Mouse (Mus musculus) embryonic stem cell, embryonic (primary cell): ENCODE data around the gene P2ry6.

Experiments used
- CTCF ChIA-PET, 4 experiments: fragments of 300-600 bp in 2 of 4; fragments of 350-600 bp in 2 of 4; sonication (Branson Sonifier 250); formaldehyde crosslinking; loops; one replicate each; lab custom pipeline; 2022; ENCODE audit warnings: inconsistent platforms in 2 of 4; lab: Charles Lee
- POLR2A ChIA-PET, 4 experiments: fragments of 300-600 bp in 2 of 4; fragments of 350-600 bp in 2 of 4; sonication (Branson Sonifier 250); formaldehyde crosslinking; loops; one replicate each; lab custom pipeline; 2022; ENCODE audit warnings: antibody characterized with exemption in 4 of 4, inconsistent platforms in 1 of 4; lab: Charles Lee

P2ry6 gene

GRCm38 (mm10) chr7:100974135-100974903 lies at the start of gene P2ry6:
TSS of gene P2ry6 (minus strand) at chr7:100974649.
- ChIA-PET POLR2A (interaction anchor here in 2 of 4 experiments (1.0 to 1.3 kb wide), 4 partner anchors 10 to 336 kb away, joined by 3 read pairs; no protein-coding TSS in a partner anchor), CTCF (interaction anchor here in 3 of 4 experiments (0.6 to 1.5 kb wide), 6 partner anchors 9 to 438 kb away, joined by 3 to 6 read pairs (median 3); no protein-coding TSS in a partner anchor)

- POLR2A ChIA-PET = interaction anchor here in 1 of 4 experiments (1.7 kb wide), 1 partner anchor 11 kb away, joined by 3 read pairs; no protein-coding TSS in a partner anchor
- CTCF ChIA-PET = no interaction called here
These were observed 43.0 kb upstream of the P2ry6 start for GRCm38 (mm10) chr7:101017492-101017891.

- POLR2A ChIA-PET = interaction anchor here in 1 of 4 experiments (0.6 to 1.7 kb wide), 3 partner anchors 10 to 314 kb away, joined by 3 to 6 read pairs (median 3); no protein-coding TSS in a partner anchor
- CTCF ChIA-PET = no interaction called here
These were observed 42.6 kb upstream of the P2ry6 start for GRCm38 (mm10) chr7:101017021-101017461.

- POLR2A ChIA-PET = interaction anchor here in 1 of 4 experiments (1.1 kb wide), 1 partner anchor 9 kb away, joined by 3 read pairs; no protein-coding TSS in a partner anchor
- CTCF ChIA-PET = interaction anchor here (0.6 to 1.7 kb wide), 8 partner anchors 27 to 738 kb away, joined by 3 to 5 read pairs (median 3); no protein-coding TSS in a partner anchor
These were observed 40.5 kb upstream of the P2ry6 start for GRCm38 (mm10) chr7:101014985-101015384.

GRCm38 (mm10) chr7:101014041-101014440 lies 39.6 kb upstream of the P2ry6 start:
- ChIA-PET CTCF (interaction anchor here in 3 of 4 experiments (0.6 to 1.7 kb wide), 6 partner anchors 23 to 342 kb away, joined by 3 to 5 read pairs (median 4); no protein-coding TSS in a partner anchor), POLR2A (interaction anchor here in 1 of 4 experiments (0.7 to 1.9 kb wide), 9 partner anchors 8 to 82 kb away, joined by 3 to 7 read pairs (median 4); partner anchors contain the start of gene Arhgef17)

GRCm38 (mm10) chr7:101012541-101012940 lies 38.1 kb upstream of the P2ry6 start, which contains the start of gene P2ry2:
TSS of gene P2ry2 (minus strand) at chr7:101012866.
- POLR2A ChIA-PET = interaction anchor here in 1 of 4 experiments (1.3 to 2.4 kb wide), 5 partner anchors 8 to 38 kb away, joined by 3 to 8 read pairs (median 7); no protein-coding TSS in a partner anchor
- CTCF ChIA-PET = no interaction called here

- ChIA-PET CTCF (interaction anchor here in 1 of 4 experiments (0.7 kb wide), 1 partner anchor 435 kb away, joined by 6 read pairs; no protein-coding TSS in a partner anchor), POLR2A (interaction anchor here in 2 of 4 experiments (0.6 to 2.4 kb wide), 3 partner anchors 10 to 13 kb away, joined by 3 to 8 read pairs (median 5); no protein-coding TSS in a partner anchor)
These were observed 37.4 kb upstream of the P2ry6 start for GRCm38 (mm10) chr7:101011681-101012367.

GRCm38 (mm10) chr7:101010741-101011140 lies 36.3 kb upstream of the P2ry6 start:
- ChIA-PET POLR2A (interaction anchor here in 1 of 4 experiments (0.5 to 2.4 kb wide), 2 partner anchors 9 to 654 kb away, joined by 3 to 8 read pairs; no protein-coding TSS in a partner anchor), CTCF (interaction anchor here in 1 of 4 experiments (0.6 kb wide), 1 partner anchor 47 kb away, joined by 3 read pairs; no protein-coding TSS in a partner anchor)

GRCm38 (mm10) chr7:101006201-101006600 lies 31.8 kb upstream of the P2ry6 start:
- CTCF ChIA-PET = interaction anchor here in 1 of 4 experiments (0.5 kb wide), 1 partner anchor 1265 kb away, joined by 4 read pairs; no protein-coding TSS in a partner anchor
- POLR2A ChIA-PET = interaction anchor here in 2 of 4 experiments (0.9 to 1.7 kb wide), 4 partner anchors 8 to 13 kb away, joined by 3 to 4 read pairs (median 3); no protein-coding TSS in a partner anchor

- POLR2A ChIA-PET = interaction anchor here in 2 of 4 experiments (1.1 to 1.7 kb wide), 5 partner anchors 8 to 31 kb away, joined by 3 to 7 read pairs (median 3); partner anchors contain the start of genes P2ry2 (in 1 of the 2) and P2ry6 (in 1 of the 2)
- CTCF ChIA-PET = interaction anchor here in 3 of 4 experiments (0.5 to 1.6 kb wide), 4 partner anchors 38 to 485 kb away, joined by 3 to 6 read pairs (median 3); no protein-coding TSS in a partner anchor
These were observed 30.7 kb upstream of the P2ry6 start for GRCm38 (mm10) chr7:101005119-101005518.

GRCm38 (mm10) chr7:101003442-101004326 lies 29.2 kb upstream of the P2ry6 start:
- POLR2A ChIA-PET = interaction anchor here in 2 of 4 experiments (0.6 to 2.0 kb wide), 4 partner anchors 9 to 967 kb away, joined by 3 to 7 read pairs (median 4); partner anchors contain the start of gene P2ry2 (in 1 of the 2)

GRCm38 (mm10) chr7:101002274-101002673 lies 27.8 kb upstream of the P2ry6 start:
- ChIA-PET CTCF (interaction anchor here in 3 of 4 experiments (0.5 to 1.8 kb wide), 8 partner anchors 12 to 649 kb away, joined by 3 to 8 read pairs (median 4); no protein-coding TSS in a partner anchor), POLR2A (interaction anchor here in 2 of 4 experiments (0.7 to 2.3 kb wide), 4 partner anchors 9 to 507 kb away, joined by 3 to 8 read pairs (median 3); no protein-coding TSS in a partner anchor)

More at GRCm38 (mm10) chr7:101003442-101004326, 29.2 kb upstream of the P2ry6 start:
- CTCF ChIA-PET = interaction anchor here in 2 of 4 experiments (0.8 to 1.2 kb wide), 5 partner anchors 16 to 48 kb away, joined by 3 to 5 read pairs (median 3); no protein-coding TSS in a partner anchor

- CTCF ChIA-PET = interaction anchor here in 1 of 4 experiments (1.3 kb wide), 1 partner anchor 52 kb away, joined by 3 read pairs; no protein-coding TSS in a partner anchor
These were observed 25.2 kb upstream of the P2ry6 start for GRCm38 (mm10) chr7:100999623-101000022.

GRCm38 (mm10) chr7:100998578-100998960 lies 24.1 kb upstream of the P2ry6 start:
- ChIA-PET POLR2A (interaction anchor here in 1 of 4 experiments (1.6 to 2.1 kb wide), 2 partner anchors 10 to 15 kb away, joined by 5 to 7 read pairs; partner anchors contain the start of gene P2ry2), CTCF (interaction anchor here in 3 of 4 experiments (0.6 to 1.6 kb wide), 3 partner anchors 11 to 60 kb away, joined by 3 to 7 read pairs (median 7); no protein-coding TSS in a partner anchor)

More at GRCm38 (mm10) chr7:100999623-101000022, 25.2 kb upstream of the P2ry6 start:
- POLR2A ChIA-PET = interaction anchor here in 1 of 4 experiments (2.1 kb wide), 1 partner anchor 14 kb away, joined by 7 read pairs; the partner anchor contains the start of gene P2ry2

GRCm38 (mm10) chr7:100997951-100998577 lies 23.6 kb upstream of the P2ry6 start:
- ChIA-PET POLR2A (interaction anchor here in 1 of 4 experiments (1.1 to 2.1 kb wide), 3 partner anchors 10 to 359 kb away, joined by 5 to 7 read pairs (median 5); partner anchors contain the start of gene P2ry2), CTCF (interaction anchor here in 3 of 4 experiments (0.7 to 1.6 kb wide), 3 partner anchors 9 to 31 kb away, joined by 3 to 7 read pairs (median 3); no protein-coding TSS in a partner anchor)
